Mouse (Mus musculus): Measurements from ENCODE around the gene Actr8. TPM values are rescaled to one million over a fixed set of nuclear protein-coding genes. Genes with fewer than 3 reads are reported as not detected.

Gene Actr8
- polyA plus RNA-seq, 1 experiment from 2014 or later, result 62.5 TPM

- ATAC-seq (ENCODE audit: low FRiP score, low TSS enrichment), result peak; percentile 76
- 8% methylated on average over 54 of the region's 54 CpGs for WGBS
- Histone ChIP-seq H3K4me1 (ENCODE audit: control insufficient read depth, insufficient read depth, low read length) (0 out of 2 replicates have a peak, but pooled peaks cover 8% of the 10 kb centered on the region), H3K36me3 (ENCODE audit: control insufficient read depth, insufficient read depth, low read length) (no peaks in the 10 kb centered on the region), H3K27ac (ENCODE audit: low read depth, low read length) (no peak within 1 kb of the TSS), H3K9me3 (ENCODE audit: control insufficient read depth, low read length) (no peaks in the 10 kb centered on the region), H3K4me3 (ENCODE audit: low read length) (peak within 1 kb of the TSS; percentile 42), H3K9ac (ENCODE audit: low read depth, low read length) (peak within 1 kb of the TSS; percentile 55), H3K4me2 (replicated peaks; ENCODE audit: low read depth, low read length) (peak within 1 kb of the TSS; percentile 78), H3K27me3 (ENCODE audit: control insufficient read depth, insufficient read depth, low read length) (peaks cover 5% of the 10 kb centered on the region; the same call in 1 of the 2 replicates)
These were observed 30.8 kb downstream of the Actr8 start, which contains the start of the genes Il17rb and Chdh for GRCm38 (mm10) chr14:30008733-30009575. Gene Il17rb, minus strand, starts transcription at chr14:30008896. Gene Chdh, plus strand, starts transcription at chr14:30009023.

- no peaks in the 10 kb centered on the region for H3K9me3 ChIP-seq (ENCODE audit: control insufficient read depth, low read length)
- peaks cover 5% of the 10 kb centered on the region; the same call in 1 of the 2 replicates for H3K27me3 ChIP-seq (ENCODE audit: control insufficient read depth, insufficient read depth, low read length)
- H3K4me1 ChIP-seq (ENCODE audit: control insufficient read depth, insufficient read depth, low read length), result 0 out of 2 replicates have a peak, but pooled peaks cover 8% of the 10 kb centered on the region
- no peak overlapping the region for H3K4me2 ChIP-seq (replicated peaks; ENCODE audit: low read depth, low read length)
- H3K4me3 ChIP-seq (ENCODE audit: low read length), result no peak overlapping the region
- 62% methylated on average over 10 of the region's 10 CpGs for WGBS
- H3K27ac ChIP-seq (ENCODE audit: low read depth, low read length), result no peak overlapping the region
- H3K36me3 ChIP-seq (ENCODE audit: control insufficient read depth, insufficient read depth, low read length), result no peaks in the 10 kb centered on the region
- H3K9ac ChIP-seq (ENCODE audit: low read depth, low read length), result no peak overlapping the region
- peak; percentile 36; the same call in 1 of the 2 replicates for ATAC-seq (ENCODE audit: low FRiP score, low TSS enrichment)
These were observed 31.9 kb downstream of the Actr8 start for GRCm38 (mm10) chr14:30009864-30010560.

GRCm38 (mm10) chr14:30011886-30012560, 33.9 kb downstream of the Actr8 start:
- Histone ChIP-seq H3K36me3 (ENCODE audit: control insufficient read depth, insufficient read depth, low read length) (no peaks in the 10 kb centered on the region), H3K4me1 (ENCODE audit: control insufficient read depth, insufficient read depth, low read length) (0 out of 2 replicates have a peak, but pooled peaks cover 8% of the 10 kb centered on the region), H3K27me3 (ENCODE audit: control insufficient read depth, insufficient read depth, low read length) (peaks cover 5% of the 10 kb centered on the region; the same call in 1 of the 2 replicates), H3K4me2 (replicated peaks; ENCODE audit: low read depth, low read length) (no peak overlapping the region), H3K27ac (ENCODE audit: low read depth, low read length) (no peak overlapping the region), H3K9me3 (ENCODE audit: control insufficient read depth, low read length) (no peaks in the 10 kb centered on the region), H3K9ac (ENCODE audit: low read depth, low read length) (no peak overlapping the region), H3K4me3 (ENCODE audit: low read length) (no peak overlapping the region)
- no peak for ATAC-seq (ENCODE audit: low FRiP score, low TSS enrichment)
- WGBS, result 71% methylated on average over 10 of the region's 10 CpGs

- H3K36me3 ChIP-seq (ENCODE audit: control insufficient read depth, insufficient read depth, low read length), result no peaks in the 10 kb centered on the region
- H3K4me3 ChIP-seq (ENCODE audit: low read length), result no peak overlapping the region
- 47% methylated on average over 10 of the region's 10 CpGs for WGBS
- H3K4me1 ChIP-seq (ENCODE audit: control insufficient read depth, insufficient read depth, low read length), result no peaks in the 10 kb centered on the region
- ATAC-seq (ENCODE audit: low FRiP score, low TSS enrichment), result no peak
- H3K9ac ChIP-seq (ENCODE audit: low read depth, low read length), result no peak overlapping the region
- no peak overlapping the region for H3K27ac ChIP-seq (ENCODE audit: low read depth, low read length)
- no peaks in the 10 kb centered on the region for H3K27me3 ChIP-seq (ENCODE audit: control insufficient read depth, insufficient read depth, low read length)
- H3K4me2 ChIP-seq (replicated peaks; ENCODE audit: low read depth, low read length), result no peak overlapping the region
- H3K9me3 ChIP-seq (ENCODE audit: control insufficient read depth, low read length), result no peaks in the 10 kb centered on the region
These were observed 36.4 kb downstream of the Actr8 start for GRCm38 (mm10) chr14:30014487-30014886.

DNA sequence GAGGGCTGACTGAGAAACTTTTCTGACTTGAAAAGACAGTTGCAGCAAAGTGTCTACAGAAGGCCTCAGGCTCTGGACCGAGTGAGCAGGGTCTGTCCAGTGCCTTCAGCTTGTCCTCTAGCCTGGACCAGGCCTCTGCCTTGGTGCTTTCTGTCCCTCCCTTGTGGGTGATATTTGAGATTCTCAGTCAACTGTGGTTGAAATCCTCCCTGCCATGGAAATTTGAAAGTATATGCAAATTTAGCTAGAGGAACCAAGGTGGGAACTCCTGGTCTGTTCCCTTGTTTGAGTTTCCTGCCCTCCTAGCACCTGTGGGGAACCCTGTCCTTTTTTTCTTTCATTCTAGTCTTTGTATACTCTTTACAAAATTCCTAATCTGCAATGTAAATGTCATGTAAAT, 36.9 kb downstream of the Actr8 start:
- Histone ChIP-seq H3K27me3 (ENCODE audit: control insufficient read depth, insufficient read depth, low read length) (no peaks in the 10 kb centered on the region), H3K9me3 (ENCODE audit: control insufficient read depth, low read length) (no peaks in the 10 kb centered on the region), H3K36me3 (ENCODE audit: control insufficient read depth, insufficient read depth, low read length) (no peaks in the 10 kb centered on the region), H3K9ac (ENCODE audit: low read depth, low read length) (no peak overlapping the region), H3K4me3 (ENCODE audit: low read length) (no peak overlapping the region), H3K4me2 (replicated peaks; ENCODE audit: low read depth, low read length) (no peak overlapping the region), H3K27ac (ENCODE audit: low read depth, low read length) (no peak overlapping the region), H3K4me1 (ENCODE audit: control insufficient read depth, insufficient read depth, low read length) (no peaks in the 10 kb centered on the region)
- WGBS, result 60% methylated on average over 1 of the region's 1 CpGs
- ATAC-seq (ENCODE audit: low FRiP score, low TSS enrichment), result no peak

- 88% methylated on average over 5 of the region's 5 CpGs for WGBS
- ATAC-seq (ENCODE audit: low FRiP score, low TSS enrichment), result no peak
- Histone ChIP-seq H3K4me2 (replicated peaks; ENCODE audit: low read depth, low read length) (no peak overlapping the region), H3K4me1 (ENCODE audit: control insufficient read depth, insufficient read depth, low read length) (no peaks in the 10 kb centered on the region), H3K36me3 (ENCODE audit: control insufficient read depth, insufficient read depth, low read length) (no peaks in the 10 kb centered on the region), H3K4me3 (ENCODE audit: low read length) (no peak overlapping the region), H3K9me3 (ENCODE audit: control insufficient read depth, low read length) (no peaks in the 10 kb centered on the region), H3K27ac (ENCODE audit: low read depth, low read length) (no peak overlapping the region), H3K9ac (ENCODE audit: low read depth, low read length) (no peak overlapping the region), H3K27me3 (ENCODE audit: control insufficient read depth, insufficient read depth, low read length) (no peaks in the 10 kb centered on the region)
These were observed 38.5 kb downstream of the Actr8 start for GRCm38 (mm10) chr14:30016666-30017065.

- Histone ChIP-seq H3K9ac (ENCODE audit: low read depth, low read length) (no peak overlapping the region), H3K4me1 (ENCODE audit: control insufficient read depth, insufficient read depth, low read length) (no peaks in the 10 kb centered on the region), H3K36me3 (ENCODE audit: control insufficient read depth, insufficient read depth, low read length) (no peaks in the 10 kb centered on the region), H3K27me3 (ENCODE audit: control insufficient read depth, insufficient read depth, low read length) (no peaks in the 10 kb centered on the region), H3K4me2 (replicated peaks; ENCODE audit: low read depth, low read length) (no peak overlapping the region), H3K27ac (ENCODE audit: low read depth, low read length) (no peak overlapping the region), H3K9me3 (ENCODE audit: control insufficient read depth, low read length) (no peaks in the 10 kb centered on the region), H3K4me3 (ENCODE audit: low read length) (no peak overlapping the region)
- ATAC-seq (ENCODE audit: low FRiP score, low TSS enrichment), result no peak
- 82% methylated on average over 8 of the region's 8 CpGs for WGBS
These were observed 39.8 kb downstream of the Actr8 start for GRCm38 (mm10) chr14:30017794-30018462.

DNA sequence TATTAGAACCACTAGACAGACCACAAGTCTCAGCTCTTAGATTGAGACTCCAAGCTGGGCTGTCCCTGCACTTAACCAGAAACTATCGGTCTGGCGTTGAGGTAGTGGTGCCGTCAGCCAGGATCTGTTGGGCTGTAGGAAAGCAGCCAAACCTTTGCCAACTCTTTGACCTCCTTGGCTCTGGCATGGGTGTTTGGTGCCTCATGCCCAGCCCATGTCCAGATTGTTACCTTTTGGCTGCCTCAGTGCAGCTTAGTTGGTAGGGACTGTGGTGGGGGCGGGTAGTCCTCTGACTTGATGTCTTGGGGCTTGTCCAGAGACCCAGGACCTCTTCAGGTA, 40.3 kb downstream of the Actr8 start:
- Histone ChIP-seq H3K4me3 (ENCODE audit: low read length) (no peak overlapping the region), H3K4me1 (ENCODE audit: control insufficient read depth, insufficient read depth, low read length) (no peaks in the 10 kb centered on the region), H3K9me3 (ENCODE audit: control insufficient read depth, low read length) (no peaks in the 10 kb centered on the region), H3K4me2 (replicated peaks; ENCODE audit: low read depth, low read length) (no peak overlapping the region), H3K9ac (ENCODE audit: low read depth, low read length) (no peak overlapping the region), H3K27me3 (ENCODE audit: control insufficient read depth, insufficient read depth, low read length) (no peaks in the 10 kb centered on the region), H3K27ac (ENCODE audit: low read depth, low read length) (no peak overlapping the region), H3K36me3 (ENCODE audit: control insufficient read depth, insufficient read depth, low read length) (no peaks in the 10 kb centered on the region)
- 95% methylated on average over 4 of the region's 4 CpGs for WGBS
- no peak for ATAC-seq (ENCODE audit: low FRiP score, low TSS enrichment)
